In genomic region chr4:83623021-83623711, GRCm38 (mm10) we compare ENCODE assay signal across 7 mouse cellular contexts.
DNase-seq lines count a peak whose midpoint lies in the region; ATAC-seq and TF ChIP-seq lines count a peak whose summit lies in the region.
"Not testable (repeated sequence)": the region's sequence is repeated elsewhere in the genome, so short reads cannot be mapped to it uniquely, and the experiment has no call there.

No protein-coding gene starts in this region.

- not testable (repeated sequence) for DNase-seq in G1E (ENCODE audit: low spot score)
- DNase-seq in c-Kit-positive CD71-positive TER-119-negative erythroid progenitor cells, embryonic 14.5 days (ENCODE audit: low read depth), result peak; percentile 32
- DNase-seq in kidney, postnatal 0 days (ENCODE audit: low spot score), result peak; percentile 33
- DNase-seq in liver, embryonic 14.5 days (ENCODE audit: low read depth in 3 of 3, low spot score in 3 of 3), result peak; percentile 36 to 61 (median 58)
- DNase-seq in lung, postnatal 0 days (ENCODE audit: low spot score), result peak; percentile 88
- DNase-seq in mesoderm, embryonic 11.5 days (ENCODE audit: low read depth, low spot score), result peak; percentile 12

- H3K27ac ChIP-seq in kidney, postnatal 0 days; liver, embryonic 14.5 days; lung, postnatal 0 days (ENCODE audit: low read length): not testable (repeated sequence)

- TF ChIP-seq CTCF in G1E (IDR thresholded peaks at IDR 0.05; ENCODE audit: low read depth, low read length); kidney, postnatal 0 days (IDR thresholded peaks at IDR 0.05; ENCODE audit: low read depth); liver, embryonic 14.5 days (IDR thresholded peaks at IDR 0.05; ENCODE audit: low read depth); lung, postnatal 0 days (IDR thresholded peaks at IDR 0.05): not testable (repeated sequence)

- H3K9me3 ChIP-seq in G1E (replicated peaks); kidney, postnatal 0 days (replicated peaks; ENCODE audit: low read length); liver, embryonic 14.5 days (ENCODE audit: control insufficient read depth, low read length); lung, postnatal 0 days (ENCODE audit: low read length): not testable (repeated sequence)

- H3K27me3 ChIP-seq in G1E (ENCODE audit: insufficient read depth, low read length); kidney, postnatal 0 days (ENCODE audit: insufficient read depth, low read length); liver, embryonic 14.5 days (ENCODE audit: control insufficient read depth, insufficient read depth, low read length); lung, postnatal 0 days (replicated peaks; ENCODE audit: insufficient read depth, low read length): not testable (repeated sequence)

- not testable (repeated sequence) for H3K36me3 ChIP-seq in G1E (replicated peaks); kidney, postnatal 0 days (ENCODE audit: insufficient read depth, low read length); liver, embryonic 14.5 days (replicated peaks; ENCODE audit: control insufficient read depth, insufficient read depth, low read depth); lung, postnatal 0 days (ENCODE audit: insufficient read depth, low read length)

- H3K4me1 ChIP-seq in G1E (ENCODE audit: insufficient read depth, low read depth, low read length); kidney, postnatal 0 days (replicated peaks; ENCODE audit: insufficient read depth, low read length); liver, embryonic 14.5 days (replicated peaks; ENCODE audit: control insufficient read depth in 2 of 2, insufficient read depth in 2 of 2, low read length in 1 of 2); lung, postnatal 0 days (ENCODE audit: insufficient read depth, low read depth, low read length): not testable (repeated sequence)

- WGBS in kidney, postnatal 0 days, result 32% methylated on average over 10 of the region's 13 CpGs
- WGBS in liver, embryonic 14.5 days (ENCODE audit: insufficient replicate concordance), result 23% methylated on average over 10 of the region's 13 CpGs
- 33% methylated on average over 9 of the region's 13 CpGs for WGBS in lung, postnatal 0 days

- peak; percentile 63 for ATAC-seq in G1E (ENCODE audit: extremely low read depth, insufficient number of reproducible peaks, low FRiP score, poor library complexity, severe bottlenecking)
- ATAC-seq in erythroid progenitor cell, adult 5-6 weeks (replicated peaks; ENCODE audit: low FRiP score, poor library complexity, severe bottlenecking), result peak; percentile 75
- not testable (repeated sequence) for ATAC-seq in kidney, postnatal 0 days (replicated peaks; ENCODE audit: low FRiP score, low read depth)
- ATAC-seq in liver, embryonic 14.5 days (ENCODE audit: insufficient read depth), result peak; percentile 84
- ATAC-seq in lung, postnatal 0 days, result peak; percentile 93

- H3K4me2 ChIP-seq in kidney, postnatal 0 days (ENCODE audit: low read length), result not testable (repeated sequence)
- H3K4me2 ChIP-seq in liver, embryonic 14.5 days (ENCODE audit: low read depth), result peak overlapping the region; percentile 49
- H3K4me2 ChIP-seq in lung, postnatal 0 days (replicated peaks; ENCODE audit: low read depth, low read length), result peak overlapping the region; percentile 25; the same call in 1 of the 2 replicates

- TF ChIP-seq EP300 in liver, embryonic 14.5 days (IDR thresholded peaks at IDR 0.05; ENCODE audit: low read depth), result peak; percentile 41
- not testable (repeated sequence) for TF ChIP-seq EP300 in lung, postnatal 0 days (IDR thresholded peaks at IDR 0.05)

- H3K9ac ChIP-seq in kidney, postnatal 0 days (ENCODE audit: low read depth, low read length); liver, embryonic 14.5 days (replicated peaks); lung, postnatal 0 days (replicated peaks; ENCODE audit: low read depth): not testable (repeated sequence)

- H3K4me3 ChIP-seq in G1E (ENCODE audit: low read depth, low read length); kidney, postnatal 0 days (replicated peaks; ENCODE audit: low read depth, low read length); liver, embryonic 14.5 days (ENCODE audit: insufficient read depth in 1 of 2, low read depth in 2 of 2, low read length in 2 of 2); lung, postnatal 0 days (ENCODE audit: low read depth, low read length): not testable (repeated sequence)
